Mouse (Mus musculus) MEL (cell line): ENCODE results near the gene Olfr680-ps1. TPM values are rescaled to one million over a fixed set of nuclear protein-coding genes. Genes with fewer than 3 reads are reported as not detected.
"Not testable (repeated sequence)": the region's sequence is repeated elsewhere in the genome, so short reads cannot be mapped to it uniquely, and the experiment has no call there.

ENCODE experiments used
- DNase-seq: peaks from one replicate; pipeline ENCODE4 v3.0.0; 2011; ENCODE audit warnings: low read depth, low spot score
- H3K27ac ChIP-seq: 2 replicates; pipeline ENCODE4 v1.5.1; 2012; ENCODE audit warnings: low read depth, mild to moderate bottlenecking, control low read depth, low read length, moderate library complexity; ENCODE audit not compliant: control insufficient read depth
- H3K27me3 ChIP-seq, 2 experiments: fragments of 150-350 bp in 1 of 2; sonication (generic) in 1 of 2; 2 replicates each; pipeline ENCODE4 v1.6.1; 2012; ENCODE audit warnings: low read length in 2 of 2, mild to moderate bottlenecking in 2 of 2, improper control_type of control experiment in 1 of 2, moderate library complexity in 1 of 2; ENCODE audit not compliant: insufficient read depth in 2 of 2, control insufficient read depth in 1 of 2
- H3K36me3 ChIP-seq, 2 experiments: 2 replicates each; pipeline ENCODE4 v1.6.1; 2012 to 2014; ENCODE audit warnings: low read length in 2 of 2, improper control_type of control experiment in 1 of 2, inconsistent platforms in 1 of 2, mild to moderate bottlenecking in 1 of 2; ENCODE audit not compliant: insufficient read depth in 2 of 2, control insufficient read depth in 1 of 2
- H3K4me1 ChIP-seq, 2 experiments: fragments of 150-350 bp in 1 of 2; sonication (generic) in 1 of 2; 2 replicates each; pipeline ENCODE4 v1.6.1; 2012; ENCODE audit warnings: low read length in 2 of 2, improper control_type of control experiment in 1 of 2, mild to moderate bottlenecking in 1 of 2; ENCODE audit not compliant: insufficient read depth in 2 of 2, control insufficient read depth in 1 of 2
- H3K4me3 ChIP-seq, 2 experiments: fragments of 150-350 bp in 1 of 2; sonication (generic) in 1 of 2; 2 replicates each; pipeline ENCODE4 v1.5.1; 2012; ENCODE audit warnings: low read depth in 2 of 2, low read length in 2 of 2, mild to moderate bottlenecking in 2 of 2, moderate library complexity in 2 of 2, control low read depth in 1 of 2, improper control_type of control experiment in 1 of 2; ENCODE audit not compliant: control insufficient read depth in 1 of 2, insufficient read depth in 1 of 2
- H3K79me2 ChIP-seq: 2 replicates; pipeline ENCODE4 v1.6.1; 2012; ENCODE audit warnings: mild to moderate bottlenecking, low read length, moderate library complexity; ENCODE audit not compliant: control insufficient read depth, poor library complexity, insufficient read depth
- H3K9ac ChIP-seq: 2 replicates; pipeline ENCODE4 v1.6.1; 2012; ENCODE audit warnings: low read depth, mild to moderate bottlenecking, control low read depth, low read length, moderate library complexity; ENCODE audit not compliant: control insufficient read depth, poor library complexity, severe bottlenecking
- H3K9me3 ChIP-seq: fragments of 150-350 bp; sonication (generic); replicated peaks from 2 replicates; pipeline ENCODE4 v1.6.1; 2012; ENCODE audit warnings: mild to moderate bottlenecking, low read length, improper control_type of control experiment, moderate library complexity; ENCODE audit not compliant: insufficient read depth
- BHLHE40 ChIP-seq: IDR thresholded peaks from 2 replicates; pipeline ENCODE4 v1.6.1; 2012; ENCODE audit warnings: low read depth, mild to moderate bottlenecking, inconsistent platforms, low read length, improper control_type of control experiment, borderline replicate concordance
- CTCF ChIP-seq, 3 experiments: IDR thresholded peaks in 2 of 3; conservative IDR thresholded peaks in 1 of 3; 2 replicates each; pipeline ENCODE4 v1.5.1; 2011 to 2012; ENCODE audit warnings: low read length in 3 of 3, low read depth in 2 of 3, mild to moderate bottlenecking in 2 of 3, improper control_type of control experiment in 1 of 3, inconsistent platforms in 1 of 3, mixed read lengths in 1 of 3, moderate library complexity in 1 of 3; ENCODE audit not compliant: control insufficient read depth in 1 of 3, insufficient read depth in 1 of 3, poor library complexity in 1 of 3, severe bottlenecking in 1 of 3
- ELF1 ChIP-seq: IDR thresholded peaks from 2 replicates; pipeline ENCODE4 v1.6.1; 2014; ENCODE audit warnings: low read depth, mild to moderate bottlenecking, inconsistent platforms, low read length, improper control_type of control experiment, moderate library complexity
- EP300 ChIP-seq, 2 experiments: IDR thresholded peaks; 2 replicates each; pipeline ENCODE4 v1.6.1; 2011; ENCODE audit warnings: improper control_type of control experiment in 2 of 2, low read length in 2 of 2, low read depth in 1 of 2, mild to moderate bottlenecking in 1 of 2
- ETS1 ChIP-seq: IDR thresholded peaks from 2 replicates; pipeline ENCODE4 v1.6.1; 2012; ENCODE audit warnings: low read depth, mild to moderate bottlenecking, inconsistent platforms, low read length, improper control_type of control experiment, moderate library complexity
- GATA1 ChIP-seq: IDR thresholded peaks from 2 replicates; pipeline ENCODE4 v1.6.1; 2011; ENCODE audit warnings: low read depth, low read length, improper control_type of control experiment
- HCFC1 ChIP-seq: IDR thresholded peaks from 2 replicates; pipeline ENCODE4 v1.6.1; 2012; ENCODE audit warnings: low read depth, mild to moderate bottlenecking, inconsistent platforms, low read length, improper control_type of control experiment, moderate library complexity
- JUND ChIP-seq: IDR thresholded peaks from 2 replicates; pipeline ENCODE4 v1.6.1; 2011; ENCODE audit warnings: low read depth, mild to moderate bottlenecking, improper control_type of control experiment, low read length
- KAT2A ChIP-seq: conservative IDR thresholded peaks from 2 replicates; pipeline ENCODE4 v1.6.1; 2012; ENCODE audit warnings: low read depth, low read length, improper control_type of control experiment, inconsistent platforms
- MAZ ChIP-seq: IDR thresholded peaks from 2 replicates; pipeline ENCODE4 v1.6.1; 2012; ENCODE audit warnings: low read depth, mild to moderate bottlenecking, inconsistent platforms, low read length, improper control_type of control experiment
- MYB ChIP-seq: IDR thresholded peaks from 2 replicates; pipeline ENCODE4 v1.6.1; 2011; ENCODE audit warnings: mild to moderate bottlenecking, low read depth, low read length, improper control_type of control experiment
- NELFE ChIP-seq: IDR thresholded peaks from 2 replicates; pipeline ENCODE4 v1.6.1; 2011; ENCODE audit warnings: low read depth, low read length, improper control_type of control experiment
- NRF1 ChIP-seq: IDR thresholded peaks from 2 replicates; pipeline ENCODE4 v1.6.1; 2014; ENCODE audit warnings: low read depth, mild to moderate bottlenecking, inconsistent platforms, low read length, improper control_type of control experiment, moderate library complexity; ENCODE audit not compliant: poor library complexity, insufficient read depth, severe bottlenecking
- POLR2AphosphoS2 ChIP-seq: IDR thresholded peaks from 2 replicates; pipeline ENCODE4 v1.6.1; 2011; ENCODE audit warnings: low read length, improper control_type of control experiment
- RAD21 ChIP-seq: IDR thresholded peaks from 2 replicates; pipeline ENCODE4 v1.6.1; 2011; ENCODE audit warnings: mild to moderate bottlenecking, low read depth, low read length, improper control_type of control experiment
- RCOR1 ChIP-seq: IDR thresholded peaks from 2 replicates; pipeline ENCODE4 v1.6.1; 2012; ENCODE audit warnings: low read depth, mild to moderate bottlenecking, inconsistent platforms, low read length, improper control_type of control experiment
- TBP ChIP-seq: IDR thresholded peaks from 2 replicates; pipeline ENCODE4 v1.8.0; 2011; ENCODE audit warnings: low read depth, low read length, improper control_type of control experiment
- TCF12 ChIP-seq: IDR thresholded peaks from 2 replicates; pipeline ENCODE4 v1.6.1; 2014; ENCODE audit warnings: low read depth, mild to moderate bottlenecking, inconsistent platforms, low read length, improper control_type of control experiment, moderate library complexity
- ZC3H11A ChIP-seq: IDR thresholded peaks from 2 replicates; pipeline ENCODE4 v1.6.1; 2012; ENCODE audit warnings: low read depth, mild to moderate bottlenecking, inconsistent platforms, low read length, improper control_type of control experiment
- ZKSCAN1 ChIP-seq: IDR thresholded peaks from 2 replicates; pipeline ENCODE4 v1.6.1; 2012; ENCODE audit warnings: low read depth, mild to moderate bottlenecking, inconsistent platforms, low read length, improper control_type of control experiment, moderate library complexity
- ZMIZ1 ChIP-seq: IDR thresholded peaks from 2 replicates; pipeline ENCODE4 v1.6.1; 2012; ENCODE audit warnings: low read depth, mild to moderate bottlenecking, inconsistent platforms, low read length, improper control_type of control experiment, moderate library complexity
- polyA plus RNA-seq, 2 experiments: library from polyadenylated mRNA; stranded (reverse) in 1 of 2; unstranded in 1 of 2; fragments of >175 nt in 1 of 2; fragments of >200 nt in 1 of 2; gene quantifications; 2 replicates each; pipeline versions ENCODE4 v1.2.1 to v1.2.4; 2012; ENCODE audit warnings: low replicate concordance in 2 of 2, low read depth in 1 of 2; ENCODE audit not compliant: insufficient read length in 2 of 2, insufficient read depth in 1 of 2, missing spikeins in 1 of 2
- total RNA-seq: library from RNA; depleted of rRNA; stranded (reverse); fragments of 300-350 nt; gene quantifications from 2 replicates; pipeline ENCODE4 v1.2.3, GENCODE M21; 2012; rRNA removed

Gene Olfr680-ps1
- total RNA-seq (not detected in 2 replicates), polyA plus RNA-seq (not detected)

DNA sequence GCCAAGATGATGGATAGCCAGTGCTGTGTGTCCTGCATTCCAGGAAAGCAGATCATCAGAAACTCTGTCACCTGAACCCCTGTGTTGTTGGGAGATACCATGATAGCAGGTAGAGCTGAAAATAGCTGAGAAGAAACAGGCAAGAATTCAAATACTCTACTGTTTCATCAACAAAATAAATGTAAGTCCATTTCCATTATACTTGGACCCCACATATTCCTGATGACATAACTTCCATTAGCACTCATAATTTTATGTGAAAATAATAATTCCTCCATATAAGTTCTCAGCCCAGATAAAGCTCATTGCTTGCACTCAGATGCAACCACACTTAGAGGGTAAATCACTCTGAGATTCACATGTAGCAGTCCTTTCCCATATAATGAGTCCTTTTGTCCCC, at the start of gene Olfr680-ps1:
Gene Olfr680-ps1 (minus strand): TSS at position 101 of the 400 bp plus-strand sequence.
- H3K9me3 ChIP-seq, DNase-seq, H3K79me2 ChIP-seq, H3K9ac ChIP-seq, H3K4me3 ChIP-seq, H3K4me1 ChIP-seq, H3K27me3 ChIP-seq, H3K27ac ChIP-seq, H3K36me3 ChIP-seq: not testable (repeated sequence)

DNA sequence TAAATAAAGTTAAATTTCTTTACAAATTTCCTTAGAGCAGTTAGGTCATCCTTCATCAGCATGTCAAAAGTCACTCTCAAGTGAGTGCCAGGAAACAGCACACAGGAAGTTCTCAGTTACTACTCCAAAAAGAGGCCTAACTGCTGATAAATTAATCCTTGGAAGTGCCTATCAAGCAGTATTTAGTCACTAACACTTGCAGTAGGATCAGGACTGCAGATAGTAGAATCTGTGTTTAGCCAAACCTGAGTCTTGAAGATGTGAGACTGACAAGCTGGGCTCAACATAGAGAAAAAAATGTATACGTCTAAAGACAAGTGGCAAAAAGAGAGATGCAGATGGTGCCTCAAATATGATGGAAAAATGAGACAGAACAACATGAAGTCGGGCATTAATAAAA, 48.7 kb upstream of the Olfr680-ps1 start:
- H3K79me2 ChIP-seq = no peaks in the 10 kb centered on the region
- DNase-seq = no peak
- no peaks in the 10 kb centered on the region for H3K27me3 ChIP-seq
- no peak overlapping the region for H3K9ac ChIP-seq
- TF ChIP-seq ZMIZ1 (no peak), RCOR1 (no peak), GATA1 (no peak), JUND (no peak), TCF12 (no peak)
- H3K9me3 ChIP-seq = no peaks in the 10 kb centered on the region
- H3K4me3 ChIP-seq = no peak overlapping the region
- H3K36me3 ChIP-seq = no peaks in the 10 kb centered on the region
- H3K27ac ChIP-seq = no peak overlapping the region
- H3K4me1 ChIP-seq = no peaks in the 10 kb centered on the region

DNA sequence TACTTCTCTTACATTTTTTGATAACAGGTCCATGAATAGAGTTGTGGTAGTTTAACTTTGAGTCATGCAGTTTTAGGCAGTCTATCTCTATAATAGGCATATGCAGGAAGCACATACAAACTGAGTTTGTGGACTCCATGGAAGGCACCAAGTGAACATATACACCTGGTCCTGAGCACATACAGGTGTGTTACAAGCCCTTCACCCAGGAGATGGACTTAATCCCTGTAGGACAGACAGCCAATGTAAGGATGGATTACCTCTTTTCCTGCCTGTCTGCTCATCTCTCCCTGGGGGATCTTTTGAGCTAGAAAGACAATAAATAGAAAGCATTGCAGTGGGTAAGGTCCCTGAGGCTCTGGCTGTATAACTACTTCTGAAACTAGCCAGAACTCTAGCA, 23.9 kb upstream of the Olfr680-ps1 start, which contains the start of gene Olfr681:
Gene Olfr681 (plus strand): TSS at position 301 of the 400 bp plus-strand sequence.
- H3K4me1 ChIP-seq = no peaks in the 10 kb centered on the region
- H3K36me3 ChIP-seq = no peaks in the 10 kb centered on the region
- no peak for TF ChIP-seq ZC3H11A
- no peak for TF ChIP-seq ZKSCAN1
- TF ChIP-seq HCFC1 = no peak
- TF ChIP-seq KAT2A = no peak
- no peak for TF ChIP-seq POLR2AphosphoS2
- TF ChIP-seq ETS1 = no peak
- TF ChIP-seq NRF1 = no peak
- no peak for TF ChIP-seq GATA1
- no peak for TF ChIP-seq TBP
- TF ChIP-seq ELF1 = no peak
- no peak for TF ChIP-seq BHLHE40
- TF ChIP-seq NELFE = no peak
- no peak for TF ChIP-seq CTCF (IDR thresholded peaks at IDR 0.05 in 2 of 3, conservative IDR thresholded peaks at IDR 0.05 in 1 of 3; ENCODE audit: control insufficient read depth in 1 of 3, insufficient read depth in 1 of 3, low read depth in 2 of 3, low read length in 3 of 3, poor library complexity in 1 of 3, severe bottlenecking in 1 of 3)
- no peak for TF ChIP-seq RAD21
- TF ChIP-seq EP300 (IDR thresholded peaks at IDR 0.05; ENCODE audit: low read depth in 1 of 2, low read length in 2 of 2) = no peak
- no peak for TF ChIP-seq MAZ
- TF ChIP-seq MYB = no peak
- TF ChIP-seq, all 39 proteins: peak for 0
- Histone ChIP-seq H3K9ac (no peak within 1 kb of the TSS), H3K4me3 (no peak within 1 kb of the TSS), H3K27me3 (no peaks in the 10 kb centered on the region), H3K9me3 (no peaks in the 10 kb centered on the region), H3K27ac (no peak within 1 kb of the TSS), H3K79me2 (no peaks in the 10 kb centered on the region)
- no peak for DNase-seq
